Mouse (Mus musculus) erythroblast, embryonic 14.5 days (primary cell): ENCODE data around the gene Calm3.

Experiments used
- GATA1 ChIP-seq: IDR thresholded peaks from 2 replicates; pipeline ENCODE4 v1.6.1; 2012; ENCODE audit warnings: low read length, inconsistent platforms, mixed read lengths
- TAL1 ChIP-seq: IDR thresholded peaks from 3 replicates; pipeline ENCODE4 v1.6.1; 2012; ENCODE audit warnings: low read length, inconsistent platforms, mixed read lengths

GRCm38 (mm10) chr7:16922360-16922973 lies 1.4 kb downstream of the Calm3 start:
- TF ChIP-seq GATA1 (no peak), TAL1 (no peak)
